Mouse (Mus musculus) thymus, postnatal 25 days (tissue): ENCODE results near the gene Fgfr2.

Experiments
- DNase-seq: peaks from one replicate; pipeline ENCODE4 v3.0.0; 2022

The Fgfr2 gene

DNA sequence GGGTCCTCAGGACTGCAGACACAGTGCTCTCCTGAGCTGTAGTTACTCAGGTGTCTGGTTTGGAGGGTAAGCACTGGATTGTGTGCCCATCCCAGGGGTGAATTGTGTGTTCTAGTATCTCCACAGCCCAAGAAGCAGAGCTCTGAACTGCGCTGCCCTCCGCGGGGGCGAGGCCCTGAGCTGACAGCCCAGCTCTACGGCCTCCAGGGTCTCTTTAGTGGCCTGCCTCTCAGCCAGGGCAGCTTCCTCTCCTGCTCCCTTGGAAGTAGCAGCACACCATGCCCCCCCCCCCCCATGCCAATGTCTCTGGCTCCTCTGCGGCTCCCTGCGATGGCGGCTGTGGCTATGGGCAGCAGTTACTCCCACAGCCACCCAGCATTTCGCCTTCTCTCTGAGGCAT, 411.6 kb downstream of the Fgfr2 start:
- no peak for DNase-seq

- peak; percentile 43 for DNase-seq
Measured at GRCm38 (mm10) chr7:132705130-132705529, 418.0 kb downstream of the Fgfr2 start.

- DNase-seq = no peak
Measured at GRCm38 (mm10) chr7:132704310-132704875, 418.8 kb downstream of the Fgfr2 start.

DNA sequence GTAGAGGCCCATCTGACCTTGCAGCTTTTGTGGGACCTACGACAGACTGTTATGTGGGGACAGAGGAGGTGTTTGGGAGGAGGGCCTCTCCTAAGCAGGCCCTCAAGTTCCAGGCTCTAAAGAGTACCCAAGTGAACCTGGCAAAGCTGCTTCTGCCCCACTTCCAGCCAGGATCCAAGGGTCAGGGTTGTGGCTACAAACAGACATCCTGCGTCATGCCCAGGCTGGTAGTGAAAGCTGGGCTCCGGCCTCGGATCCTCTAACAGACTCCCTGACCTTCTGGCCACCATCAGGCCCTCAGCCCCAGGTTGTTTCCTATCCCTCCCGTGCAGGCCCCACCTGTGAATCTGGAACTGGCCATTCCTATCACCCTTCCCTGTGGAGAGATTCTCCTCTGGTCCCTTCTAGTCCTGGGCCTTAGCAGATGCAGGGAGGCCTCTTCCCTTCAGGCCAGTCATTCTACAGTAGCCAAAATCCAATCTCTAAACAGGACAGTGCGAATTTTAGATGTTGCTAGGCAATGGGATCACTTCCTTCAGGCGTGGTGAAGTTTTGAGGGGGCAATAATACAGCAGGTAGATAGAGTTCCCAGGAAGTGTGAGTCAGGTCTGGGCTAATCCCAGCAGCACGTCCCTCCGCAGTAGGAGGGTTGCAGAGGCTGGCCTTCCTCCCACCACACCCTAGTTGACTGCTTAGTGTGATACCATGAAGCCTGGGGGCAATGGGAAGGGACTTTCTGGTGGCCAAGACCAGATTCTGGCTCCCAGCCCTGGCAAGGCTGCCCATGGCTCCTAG, 419.4 kb downstream of the Fgfr2 start:
- no peak for DNase-seq

DNA sequence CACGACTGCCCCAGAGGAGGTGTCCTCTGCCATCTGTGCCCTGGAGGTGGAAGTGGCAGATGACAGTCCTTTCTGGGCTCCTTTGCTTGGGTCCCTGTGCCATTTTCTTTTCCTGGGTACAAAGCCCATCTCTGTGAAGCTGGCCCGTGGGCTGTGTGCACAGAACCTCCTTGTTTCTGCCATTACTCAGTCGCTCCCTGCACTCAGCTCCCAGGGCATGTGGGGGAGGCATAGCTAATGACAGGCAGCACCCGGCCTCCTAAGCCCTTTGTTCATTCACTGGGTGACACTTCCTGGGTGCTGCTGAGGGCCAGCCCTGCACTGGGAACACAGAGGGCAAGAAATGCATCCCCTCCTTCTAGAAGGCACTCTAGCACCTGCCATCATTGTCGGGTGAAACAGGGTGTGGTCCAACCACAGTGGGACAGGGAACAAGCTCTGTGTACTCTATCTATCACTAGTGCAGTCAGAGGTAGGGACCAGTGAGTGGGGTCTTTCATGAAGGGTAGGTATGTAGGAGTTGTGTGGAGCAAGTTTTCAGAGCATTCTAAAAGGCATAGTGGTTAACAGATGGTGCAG, 420.6 kb downstream of the Fgfr2 start:
- DNase-seq = no peak

GRCm38 (mm10) chr7:132702024-132702423, 421.1 kb downstream of the Fgfr2 start:
- no peak for DNase-seq

DNA sequence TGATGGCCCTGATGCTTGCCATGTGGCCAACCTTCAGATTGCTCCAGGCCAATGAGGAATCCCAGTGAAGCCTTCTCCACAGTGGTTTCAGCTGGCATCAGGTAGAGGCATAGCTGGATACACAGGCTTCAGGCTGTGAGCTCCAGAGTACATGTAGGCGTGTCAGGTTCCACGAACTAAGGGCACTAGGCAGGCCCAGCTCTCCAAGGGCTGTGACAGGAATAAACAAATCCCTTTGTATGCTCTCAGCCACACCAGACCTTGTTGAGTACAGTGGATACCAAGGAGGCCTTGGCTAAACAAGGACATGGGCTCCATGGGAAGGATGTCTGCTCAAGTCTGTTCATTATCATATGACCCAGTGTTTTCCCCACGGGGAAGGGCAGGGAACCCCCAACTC, 421.7 kb downstream of the Fgfr2 start:
- DNase-seq = no peak

DNA sequence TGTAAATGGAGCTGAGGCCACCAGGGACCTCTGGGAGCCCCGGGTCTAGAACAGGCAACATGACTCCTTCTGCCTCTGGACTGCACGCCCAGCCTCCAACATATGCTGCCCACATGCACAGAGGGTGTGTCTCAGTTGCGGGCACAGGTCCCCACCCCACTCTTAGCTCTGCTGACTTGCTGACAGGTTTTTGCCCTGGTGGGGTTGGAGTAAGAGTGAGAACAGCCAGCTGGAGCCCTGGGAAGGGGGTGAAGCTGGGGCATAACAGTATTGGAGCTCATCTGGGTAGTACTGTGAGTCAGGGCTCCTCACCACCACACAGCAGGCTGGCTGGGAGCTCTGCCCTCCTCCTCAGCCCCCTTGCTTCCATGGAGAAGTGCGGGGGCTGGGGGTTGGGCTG, 423.0 kb downstream of the Fgfr2 start:
- DNase-seq = no peak

- peak; percentile 25 for DNase-seq
Measured at GRCm38 (mm10) chr7:132699639-132700038, 423.5 kb downstream of the Fgfr2 start.

GRCm38 (mm10) chr7:132699165-132699564, 424.0 kb downstream of the Fgfr2 start:
- DNase-seq = no peak

GRCm38 (mm10) chr7:132698737-132699136, 424.4 kb downstream of the Fgfr2 start:
- DNase-seq = no peak

- DNase-seq = no peak
Measured at GRCm38 (mm10) chr7:132697258-132697796, 425.8 kb downstream of the Fgfr2 start.

DNA sequence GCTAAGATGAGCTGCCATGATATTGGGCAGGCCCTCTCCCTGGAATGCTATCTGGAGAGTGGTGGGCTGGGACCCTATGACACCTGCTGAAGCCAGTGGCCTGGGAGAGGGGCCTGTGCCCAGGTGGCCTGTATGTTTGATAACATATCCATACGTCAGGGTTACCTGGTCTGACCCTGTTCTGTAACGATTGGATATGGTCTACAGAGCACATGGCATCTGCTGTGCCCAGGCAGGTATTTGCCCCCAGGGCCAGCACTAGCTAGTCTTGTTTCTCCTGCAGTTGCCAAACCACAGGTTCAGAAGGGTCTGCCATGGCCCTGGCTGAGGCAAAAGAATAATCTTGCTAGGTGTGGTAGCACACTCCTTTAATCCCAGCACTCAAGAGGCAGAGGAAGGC, 429.6 kb downstream of the Fgfr2 start:
- DNase-seq = no peak

- no peak for DNase-seq
Measured at GRCm38 (mm10) chr7:132692719-132693118, 430.4 kb downstream of the Fgfr2 start.

- no peak for DNase-seq
Measured at GRCm38 (mm10) chr7:132690716-132691472, 432.3 kb downstream of the Fgfr2 start.

- DNase-seq = no peak
Measured at GRCm38 (mm10) chr7:132689722-132690121, 433.4 kb downstream of the Fgfr2 start.

DNA sequence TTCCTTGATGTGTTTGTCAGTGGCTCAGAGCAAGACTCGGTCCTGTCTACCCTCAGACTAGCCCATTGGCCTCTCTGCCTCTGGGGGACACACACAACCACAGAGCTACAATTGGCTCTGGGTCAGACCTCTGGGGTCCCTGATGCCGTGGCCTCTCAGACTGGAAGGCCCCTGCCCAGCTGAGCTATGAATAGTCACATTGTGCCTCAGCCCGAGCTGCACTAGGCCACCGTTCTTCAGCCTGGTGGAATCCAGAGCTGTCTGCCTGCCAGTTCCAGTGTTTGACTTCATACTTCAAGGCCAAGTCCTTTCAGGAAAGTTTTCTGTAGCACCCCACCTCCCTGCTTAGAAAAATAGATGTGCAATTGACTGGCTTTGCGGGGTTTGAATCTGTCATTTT, 434.4 kb downstream of the Fgfr2 start:
- DNase-seq = no peak

- DNase-seq = no peak
Measured at GRCm38 (mm10) chr7:132687897-132688296, 435.3 kb downstream of the Fgfr2 start.

- DNase-seq = no peak
Measured at GRCm38 (mm10) chr7:132686515-132686914, 436.6 kb downstream of the Fgfr2 start.

DNA sequence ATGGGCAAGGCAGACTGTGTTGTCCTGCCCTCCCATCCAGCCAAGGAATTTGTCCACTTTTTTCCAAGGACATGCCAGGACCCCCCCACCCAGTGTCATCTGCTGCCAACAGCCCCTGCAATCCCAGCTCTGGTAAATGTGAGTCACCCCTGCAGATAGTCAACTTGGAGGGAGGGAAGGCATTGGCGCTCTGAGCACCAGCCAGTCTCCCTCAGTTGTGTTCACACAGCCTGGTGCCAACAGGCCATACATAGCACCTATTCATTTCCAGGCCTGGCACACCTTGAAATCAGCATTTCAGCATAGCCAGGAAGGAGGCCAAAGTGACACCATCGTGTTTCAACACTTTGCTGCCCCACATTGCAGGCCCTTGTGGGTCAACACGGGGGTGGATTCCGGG, 439.2 kb downstream of the Fgfr2 start:
- no peak for DNase-seq

DNA sequence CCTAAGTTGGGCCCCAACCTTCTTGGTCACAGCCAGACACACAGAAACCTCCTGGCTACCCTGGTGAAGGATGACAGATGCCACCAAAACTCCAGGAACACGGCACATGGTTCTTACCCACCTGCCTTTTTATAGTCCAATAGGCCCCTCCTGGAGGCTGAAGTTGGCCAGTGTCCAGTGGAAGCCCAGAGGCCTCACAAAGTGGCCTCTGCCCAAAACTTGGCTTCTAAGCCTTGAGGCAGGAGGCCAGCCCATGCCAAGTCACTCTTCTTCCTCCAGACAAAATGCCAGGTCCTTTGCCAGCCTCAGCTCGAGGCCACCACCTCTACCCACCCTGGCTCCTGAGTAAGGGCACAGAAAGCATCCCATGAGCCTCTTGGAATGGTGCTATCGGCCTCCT, 440.2 kb downstream of the Fgfr2 start:
- DNase-seq = no peak

DNA sequence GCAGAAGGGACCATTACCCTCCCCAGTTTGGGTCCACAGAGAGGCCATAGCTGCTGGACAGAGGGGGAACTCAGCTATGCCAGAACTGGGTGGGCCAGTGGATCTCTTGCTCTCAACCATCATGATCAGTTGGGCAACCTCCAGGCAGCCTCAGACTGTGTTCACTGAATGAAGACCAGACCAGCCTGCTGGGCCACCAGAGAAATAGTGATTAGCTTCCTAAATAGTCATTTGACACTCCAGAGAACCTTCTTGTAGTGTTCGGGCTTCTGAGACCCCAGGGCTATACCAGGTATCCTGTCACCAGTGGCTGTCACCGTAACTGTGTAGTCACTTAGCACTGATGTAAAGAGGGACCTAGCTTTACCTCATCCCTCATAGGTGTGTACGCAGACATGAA, 440.8 kb downstream of the Fgfr2 start:
- DNase-seq = no peak

- no peak for DNase-seq
Measured at GRCm38 (mm10) chr7:132681831-132682230, 441.3 kb downstream of the Fgfr2 start.
